ENCODE assay signal across 18 mouse cellular contexts in the genomic region with DNA sequence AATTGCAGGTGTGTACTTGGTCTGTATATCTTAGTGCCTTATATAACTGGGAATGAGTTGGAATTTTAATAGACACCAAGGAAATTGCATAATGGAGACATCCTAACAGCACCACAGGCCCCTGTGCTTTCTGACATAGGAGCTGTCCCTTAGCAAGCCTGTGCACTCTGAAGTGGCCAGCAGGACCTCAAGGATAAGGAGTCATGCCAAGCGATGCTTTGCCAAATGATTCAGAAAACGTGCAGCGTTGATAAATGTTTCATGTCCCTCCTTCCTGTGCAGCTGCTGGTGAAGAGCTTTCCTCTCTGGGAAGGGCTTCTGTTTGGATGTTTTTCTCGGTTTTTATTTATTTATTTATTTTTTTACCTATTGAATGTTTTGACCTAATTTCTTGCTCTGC. TPM values are rescaled to one million over a fixed set of nuclear protein-coding genes. Genes with fewer than 3 reads are reported as not detected.
DNase-seq lines count a peak whose midpoint lies in the region; ATAC-seq lines count a peak whose summit lies in the region.
"Had no signal": no experiment of that assay in that cellular context is flagged by ENCODE, and none has a peak within 500 bp of the region (broad histone marks: within the 10 kb centered on the region; RNA-seq: fewer than 3 reads in every experiment).

No protein-coding gene starts in this region.

- intact Hi-C loops in gastrocnemius, postnatal 14 days (cut with DNase I; ENCODE audit: low total_unique reads) = no loop called here

- H3K9me3 ChIP-seq in hindbrain, embryonic 14.5 days (ENCODE audit: control insufficient read depth, low read length) = no peaks in the 10 kb centered on the region
- H3K9me3 ChIP-seq in hindbrain, embryonic 16.5 days (ENCODE audit: control insufficient read depth, low read length) = peaks cover 4% of the 10 kb centered on the region; the same call in 1 of the 2 replicates
- H3K9me3 ChIP-seq: embryonic facial prominence, embryonic 12.5 days had no signal

- ATAC-seq in hindbrain, embryonic 14.5 days (ENCODE audit: low FRiP score) = no peak
- ATAC-seq in hindbrain, embryonic 16.5 days = no peak

- no peaks in the 10 kb centered on the region for H3K4me1 ChIP-seq in hindbrain, embryonic 14.5 days (replicated peaks; ENCODE audit: control insufficient read depth, insufficient read depth, low read length)
- H3K4me1 ChIP-seq in hindbrain, embryonic 16.5 days (ENCODE audit: control insufficient read depth, insufficient read depth, low read depth, low read length) = 0 out of 2 replicates have a peak, but pooled peaks cover 2% of the 10 kb centered on the region
- H3K4me1 ChIP-seq: embryonic facial prominence, embryonic 12.5 days; heart, embryonic 12.5 days had no signal

- DNase-seq in hindbrain, embryonic 14.5 days (ENCODE audit: low spot score) = peak; percentile 32
- peak; percentile 71 for DNase-seq in adrenal gland, adult 8-10 months
- peak; percentile 42 for DNase-seq in cerebellum, adult 11-12 months
- DNase-seq in cerebellum, postnatal 36 days = peak; percentile 44 to 57
- no peak for DNase-seq in gastrocnemius, postnatal 14 days
- no peak for DNase-seq in layer of hippocampus, adult 18-20 months (ENCODE audit: low spot score in 2 of 2)
- DNase-seq: heart, postnatal 4 days; lung, embryonic 14.5 days; spleen, adult 18-20 months had no signal

- no peak overlapping the region for H3K27ac ChIP-seq in hindbrain, embryonic 14.5 days
- H3K27ac ChIP-seq in hindbrain, embryonic 16.5 days (ENCODE audit: low read depth, low read length) = no peak overlapping the region
- H3K27ac ChIP-seq: embryonic facial prominence, embryonic 12.5 days; kidney, postnatal 0 days; macrophage; neural tube, embryonic 15.5 days had no signal

- H3K4me3 ChIP-seq in hindbrain, embryonic 14.5 days (replicated peaks; ENCODE audit: low read length) = no peak overlapping the region
- H3K4me3 ChIP-seq in hindbrain, embryonic 16.5 days (ENCODE audit: low read length) = no peak overlapping the region
- H3K4me3 ChIP-seq: embryonic facial prominence, embryonic 12.5 days; heart, embryonic 12.5 days; neural tube, embryonic 15.5 days had no signal

- H3K9ac ChIP-seq in hindbrain, embryonic 14.5 days = no peak overlapping the region
- H3K9ac ChIP-seq in hindbrain, embryonic 16.5 days (ENCODE audit: low read depth, low read length) = no peak overlapping the region
- H3K9ac ChIP-seq: embryonic facial prominence, embryonic 12.5 days; heart, embryonic 12.5 days; lung, embryonic 14.5 days; neural tube, embryonic 15.5 days had no signal

- H3K4me2 ChIP-seq in hindbrain, embryonic 14.5 days (replicated peaks) = no peak overlapping the region
- no peak overlapping the region for H3K4me2 ChIP-seq in hindbrain, embryonic 16.5 days (ENCODE audit: low read length)
- H3K4me2 ChIP-seq: embryonic facial prominence, embryonic 12.5 days; heart, embryonic 12.5 days; liver, embryonic 11.5 days; lung, embryonic 14.5 days; neural tube, embryonic 15.5 days had no signal

- H3K27me3 ChIP-seq in hindbrain, embryonic 14.5 days (ENCODE audit: control insufficient read depth, insufficient read depth, low read length) = no peaks in the 10 kb centered on the region
- no peaks in the 10 kb centered on the region for H3K27me3 ChIP-seq in hindbrain, embryonic 16.5 days (replicated peaks; ENCODE audit: control insufficient read depth, insufficient read depth, low read length)
- H3K27me3 ChIP-seq: embryonic facial prominence, embryonic 12.5 days; heart, embryonic 12.5 days; neural tube, embryonic 15.5 days had no signal

- H3K36me3 ChIP-seq in hindbrain, embryonic 14.5 days (replicated peaks; ENCODE audit: control insufficient read depth, insufficient read depth) = no peaks in the 10 kb centered on the region
- no peaks in the 10 kb centered on the region for H3K36me3 ChIP-seq in hindbrain, embryonic 16.5 days (ENCODE audit: control insufficient read depth, insufficient read depth, low read length)
- H3K36me3 ChIP-seq: embryonic facial prominence, embryonic 12.5 days; heart, embryonic 12.5 days; neural tube, embryonic 15.5 days had no signal

- 58% methylated on average over 4 of the region's 4 CpGs for WGBS in hindbrain, embryonic 14.5 days
- 58% methylated on average over 4 of the region's 4 CpGs for WGBS in hindbrain, embryonic 16.5 days

RNA-seq across cellular contexts. Expression of gene Mtmr6, which starts 45.7 kb away (rescaled TPM):
- 66.9 and 70.5 TPM in 2 replicates for polyA plus RNA-seq in hindbrain, embryonic 14.5 days (2014; fragmentation: Nextera tagmentation; extraction: Ambion mirVana)
- 55.5 and 62.0 TPM in 2 replicates for polyA plus RNA-seq in hindbrain, embryonic 16.5 days (2015; fragmentation: Nextera tagmentation; extraction: Ambion mirVana)
- total RNA-seq in adrenal gland, adult 8-10 months (2022) = 10 to 100 TPM; 47.6 to 66.7 (median 59.9) TPM
- total RNA-seq in gastrocnemius, postnatal 14 days (2021) = 10 to 100 TPM; 30.6 to 31.0 TPM
- 100 to 1,000 TPM; 109 to 112 TPM for total RNA-seq in layer of hippocampus, adult 18-20 months (2021)

RNA-seq across cellular contexts. Expression of gene Gm49336, which starts 59.4 kb away (rescaled TPM):
- 71.0 and 77.8 TPM in 2 replicates for polyA plus RNA-seq in hindbrain, embryonic 14.5 days (2014; fragmentation: Nextera tagmentation; extraction: Ambion mirVana)
- polyA plus RNA-seq in hindbrain, embryonic 16.5 days (2015; fragmentation: Nextera tagmentation; extraction: Ambion mirVana) = 42.7 and 51.2 TPM in 2 replicates
- 10 to 100 TPM; 33.5 to 38.4 (median 36.6) TPM for total RNA-seq in adrenal gland, adult 8-10 months (2022)
- total RNA-seq in gastrocnemius, postnatal 14 days (2021) = 10 to 100 TPM; 27.7 to 30.0 TPM
- total RNA-seq in layer of hippocampus, adult 18-20 months (2021) = 10 to 100 TPM; 64.0 to 65.9 TPM

RNA-seq across cellular contexts. Expression of gene Nupl1, which starts 59.5 kb away (rescaled TPM):
- polyA plus RNA-seq in hindbrain, embryonic 14.5 days (2014; fragmentation: Nextera tagmentation; extraction: Ambion mirVana) = 0.21 TPM in 1 of 2 replicates, not detected in the other
- 0.11 and 0.16 TPM in 2 replicates for polyA plus RNA-seq in hindbrain, embryonic 16.5 days (2015; fragmentation: Nextera tagmentation; extraction: Ambion mirVana)
- under 1 TPM in 1 of 4 experiments, not detected in 3; 0.12 TPM for total RNA-seq in adrenal gland, adult 8-10 months (2022)
- total RNA-seq in gastrocnemius, postnatal 14 days (2021) = under 1 TPM in 1 of 2 experiments, not detected in 1; 0.25 TPM
- total RNA-seq in layer of hippocampus, adult 18-20 months (2021) = under 1 TPM in 1 of 2 experiments, not detected in 1; 0.10 TPM
- total RNA-seq: adrenal gland, adult 18-20 months; gastrocnemius, postnatal 4 days; heart, postnatal 4 days had no signal
- polyA plus RNA-seq: embryonic facial prominence, embryonic 12.5 days; heart, embryonic 12.5 days; kidney, postnatal 0 days; liver, embryonic 11.5 days; lung, embryonic 14.5 days; macrophage had no signal

Comparison
In these comparisons a context has a peak if more than half of its experiments do, and no peak if none do; other contexts are left out.
1. DNase-seq: peak in hindbrain, embryonic 14.5 days (single experiment), adrenal gland, adult 8-10 months (single experiment), cerebellum, adult 11-12 months (single experiment) and cerebellum, postnatal 36 days (2 of 2); none in gastrocnemius, postnatal 14 days (single experiment) and layer of hippocampus, adult 18-20 months (0 of 2).